Mouse (Mus musculus): ENCODE measurements around the gene E130218I03Rik. TPM values are rescaled to one million over a fixed set of nuclear protein-coding genes. Genes with fewer than 3 reads are reported as not detected.

Gene E130218I03Rik
- polyA plus RNA-seq, 1 experiment from 2014 or later = 0.43 TPM

DNA sequence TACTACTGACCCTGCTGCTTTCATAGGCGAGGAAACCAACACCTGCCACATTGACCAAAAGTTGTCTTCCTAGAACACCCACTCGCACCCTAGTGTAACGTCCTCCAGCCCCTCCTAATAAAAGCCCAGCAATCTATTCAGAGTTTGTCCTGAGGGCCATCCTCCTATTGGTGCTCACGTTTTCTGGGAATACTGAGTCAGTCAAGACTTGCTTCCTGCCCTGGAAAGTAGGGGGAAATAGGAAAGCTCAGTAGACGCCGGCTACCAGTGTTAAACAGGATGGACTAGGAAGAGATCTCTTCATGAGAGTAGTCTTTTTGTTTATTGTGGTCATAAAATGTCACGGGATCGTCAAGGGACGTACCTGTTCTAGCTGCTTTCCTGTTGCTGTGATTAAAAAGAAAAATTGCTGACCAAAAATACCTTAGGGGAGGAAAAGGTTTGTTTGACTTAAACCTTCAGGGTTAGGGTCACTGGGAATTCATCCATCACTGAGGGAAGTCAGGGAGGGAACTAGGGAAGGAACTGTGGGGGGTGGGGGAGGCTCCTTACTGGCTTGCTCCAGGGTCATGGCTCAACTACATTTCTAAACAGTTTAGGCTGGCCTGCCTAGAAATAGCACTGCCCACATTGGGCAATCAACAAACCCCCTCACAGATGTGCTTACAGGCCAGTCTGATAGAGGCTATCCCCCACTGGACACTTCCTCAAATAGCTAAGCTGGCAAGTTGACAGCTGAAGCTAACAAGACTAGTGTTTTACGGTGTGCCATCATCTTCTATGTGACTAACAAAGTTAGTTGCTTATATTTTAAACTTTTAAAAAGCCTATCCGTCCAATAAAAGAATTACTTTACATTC is 45.2 kb downstream of the E130218I03Rik start:
- 52% methylated on average over 11 of the region's 11 CpGs for WGBS
- no peak for DNase-seq
- no peak for ATAC-seq (ENCODE audit: low FRiP score, low TSS enrichment)
- Histone ChIP-seq H3K27ac (replicated peaks; ENCODE audit: low read depth, low read length) (peak overlapping the region; percentile 100), H3K9ac (replicated peaks; ENCODE audit: low read length) (peak overlapping the region; percentile 99), H3K9me3 (ENCODE audit: control insufficient read depth, low read length) (no peaks in the 10 kb centered on the region), H3K36me3 (ENCODE audit: control insufficient read depth, insufficient read depth, low read length) (peaks cover 9% of the 10 kb centered on the region), H3K4me2 (ENCODE audit: low read length) (peak overlapping the region; percentile 88), H3K4me1 (ENCODE audit: control insufficient read depth, insufficient read depth, low read length) (peaks cover 21% of the 10 kb centered on the region), H3K4me3 (replicated peaks; ENCODE audit: low read depth, low read length) (peak overlapping the region; percentile 100), H3K27me3 (ENCODE audit: control insufficient read depth, insufficient read depth, low read length) (no peaks in the 10 kb centered on the region)

DNA sequence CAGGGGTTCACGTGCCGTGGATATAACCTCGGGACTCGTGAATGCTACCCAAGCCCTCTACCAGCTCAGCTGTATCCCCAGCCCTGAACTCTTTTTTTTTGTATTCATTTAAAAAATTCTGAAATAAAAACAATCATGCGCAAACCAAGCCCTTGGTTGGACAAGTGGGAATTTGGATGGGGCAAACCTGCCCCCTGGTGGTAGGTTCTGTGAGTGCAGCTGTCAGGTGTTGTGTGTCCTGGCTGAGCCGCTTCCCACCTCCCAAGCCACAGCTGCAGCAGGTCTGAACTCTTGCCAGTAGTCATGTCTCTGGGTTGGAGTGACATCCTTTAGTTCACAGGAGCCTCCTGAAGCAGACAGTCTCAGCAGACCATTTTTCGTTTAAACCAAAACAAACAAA is 48.6 kb downstream of the E130218I03Rik start:
- H3K27ac ChIP-seq (replicated peaks; ENCODE audit: low read depth, low read length) = no peak overlapping the region
- no peak for ATAC-seq (ENCODE audit: low FRiP score, low TSS enrichment)
- WGBS = 20% methylated on average over 7 of the region's 7 CpGs
- DNase-seq = peak; percentile 87
- H3K4me2 ChIP-seq (ENCODE audit: low read length) = no peak overlapping the region
- H3K36me3 ChIP-seq (ENCODE audit: control insufficient read depth, insufficient read depth, low read length) = no peaks in the 10 kb centered on the region
- H3K4me1 ChIP-seq (ENCODE audit: control insufficient read depth, insufficient read depth, low read length) = peaks cover 11% of the 10 kb centered on the region; the same call in 1 of the 2 replicates
- no peak overlapping the region for H3K4me3 ChIP-seq (replicated peaks; ENCODE audit: low read depth, low read length)
- no peaks in the 10 kb centered on the region for H3K9me3 ChIP-seq (ENCODE audit: control insufficient read depth, low read length)
- H3K9ac ChIP-seq (replicated peaks; ENCODE audit: low read length) = no peak overlapping the region
- H3K27me3 ChIP-seq (ENCODE audit: control insufficient read depth, insufficient read depth, low read length) = no peaks in the 10 kb centered on the region

DNA sequence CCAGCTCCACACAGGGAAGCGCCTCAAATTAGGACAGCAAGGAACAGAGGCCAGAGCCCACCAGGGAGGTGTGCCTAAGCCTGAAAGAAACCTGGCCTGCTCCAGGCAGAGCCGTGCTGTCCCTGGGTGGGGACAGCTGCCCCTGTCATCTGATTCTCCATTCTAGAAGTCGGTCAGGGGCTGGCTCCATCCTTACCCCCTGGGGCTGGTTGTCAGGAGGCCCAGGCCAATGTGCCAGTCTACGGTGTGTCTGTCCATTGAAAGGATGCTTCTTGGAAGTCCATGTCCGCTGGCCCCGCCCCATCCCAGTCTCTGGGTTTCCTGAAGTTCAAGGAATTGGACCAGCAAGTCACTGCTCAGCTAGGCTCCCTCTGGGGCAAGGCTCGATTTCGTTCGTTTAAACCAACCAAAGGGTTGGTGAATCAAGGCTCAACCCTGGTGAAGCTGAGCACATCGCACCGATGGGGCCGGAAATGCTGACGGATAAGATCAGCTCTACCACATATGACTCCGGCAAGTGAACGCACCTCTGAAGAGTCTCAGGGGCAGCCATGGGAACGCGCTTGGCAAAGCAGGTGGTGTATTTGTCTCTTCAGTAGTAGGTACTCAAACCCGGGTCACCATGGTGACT is 49.7 kb downstream of the E130218I03Rik start:
- peaks cover 8% of the 10 kb centered on the region; the same call in 1 of the 2 replicates for H3K4me1 ChIP-seq (ENCODE audit: control insufficient read depth, insufficient read depth, low read length)
- no peak overlapping the region for H3K9ac ChIP-seq (replicated peaks; ENCODE audit: low read length)
- H3K9me3 ChIP-seq (ENCODE audit: control insufficient read depth, low read length) = no peaks in the 10 kb centered on the region
- WGBS = 72% methylated on average over 18 of the region's 18 CpGs
- H3K36me3 ChIP-seq (ENCODE audit: control insufficient read depth, insufficient read depth, low read length) = no peaks in the 10 kb centered on the region
- H3K4me3 ChIP-seq (replicated peaks; ENCODE audit: low read depth, low read length) = no peak overlapping the region
- no peak overlapping the region for H3K27ac ChIP-seq (replicated peaks; ENCODE audit: low read depth, low read length)
- ATAC-seq (ENCODE audit: low FRiP score, low TSS enrichment) (no peak), DNase-seq (no peak)
- H3K27me3 ChIP-seq (ENCODE audit: control insufficient read depth, insufficient read depth, low read length) = no peaks in the 10 kb centered on the region
- no peak overlapping the region for H3K4me2 ChIP-seq (ENCODE audit: low read length)

DNA sequence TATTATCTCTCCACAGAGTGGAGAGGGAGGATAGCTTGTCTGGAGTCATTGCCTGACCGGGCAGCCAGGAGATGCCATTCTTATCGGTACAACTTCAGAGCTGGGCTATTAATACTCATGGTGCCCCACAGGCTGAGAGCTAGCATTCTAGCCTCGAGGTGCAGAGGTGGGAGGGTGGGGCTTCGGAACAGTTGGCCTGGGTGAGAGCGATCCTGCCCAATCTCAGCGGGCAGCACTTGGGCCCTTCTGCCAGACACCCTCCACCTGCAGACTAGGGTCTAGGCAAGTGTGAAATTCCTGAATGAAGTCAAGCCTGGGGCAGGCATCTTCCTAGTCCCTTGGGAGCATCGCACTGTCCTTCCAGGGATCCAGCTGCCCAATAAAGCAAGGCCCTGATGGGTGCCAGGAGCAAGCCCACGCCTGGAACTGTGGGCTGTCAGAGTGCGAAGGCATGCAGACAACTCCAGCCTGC is 50.3 kb downstream of the E130218I03Rik start:
- Histone ChIP-seq H3K36me3 (ENCODE audit: control insufficient read depth, insufficient read depth, low read length) (no peaks in the 10 kb centered on the region), H3K4me1 (ENCODE audit: control insufficient read depth, insufficient read depth, low read length) (peaks cover 2% of the 10 kb centered on the region; the same call in 1 of the 2 replicates), H3K4me3 (replicated peaks; ENCODE audit: low read depth, low read length) (no peak overlapping the region), H3K27me3 (ENCODE audit: control insufficient read depth, insufficient read depth, low read length) (no peaks in the 10 kb centered on the region), H3K27ac (replicated peaks; ENCODE audit: low read depth, low read length) (no peak overlapping the region), H3K4me2 (ENCODE audit: low read length) (no peak overlapping the region), H3K9ac (replicated peaks; ENCODE audit: low read length) (no peak overlapping the region), H3K9me3 (ENCODE audit: control insufficient read depth, low read length) (no peaks in the 10 kb centered on the region)
- DNase-seq = no peak
- 81% methylated on average over 9 of the region's 9 CpGs for WGBS
- ATAC-seq (ENCODE audit: low FRiP score, low TSS enrichment) = no peak

Other genes starting within 250 kb of the E130218I03Rik start
- 46.6 and 48.2 TPM in 2 replicates for gene Dhdds, start 242.7 kb upstream of the E130218I03Rik start, polyA plus RNA-seq (2014; fragmentation: Nextera tagmentation; extraction: Ambion mirVana)
- gene Lin28a, start 224.8 kb upstream of the E130218I03Rik start, polyA plus RNA-seq (2014; fragmentation: Nextera tagmentation; extraction: Ambion mirVana) = 0.13 and 0.31 TPM in 2 replicates
- gene Zfp683, start 189.8 kb upstream of the E130218I03Rik start, polyA plus RNA-seq (2014; fragmentation: Nextera tagmentation; extraction: Ambion mirVana) = not detected in 2 replicates
- gene Crybg2, start 182.8 kb upstream of the E130218I03Rik start, polyA plus RNA-seq (2014; fragmentation: Nextera tagmentation; extraction: Ambion mirVana) = 1.8 and 2.3 TPM in 2 replicates
- gene Cd52, start 148.6 kb upstream of the E130218I03Rik start, polyA plus RNA-seq (2014; fragmentation: Nextera tagmentation; extraction: Ambion mirVana) = 1.8 and 4.5 TPM in 2 replicates
- 11.7 and 13.6 TPM in 2 replicates for gene Ubxn11, start 141.1 kb upstream of the E130218I03Rik start, polyA plus RNA-seq (2014; fragmentation: Nextera tagmentation; extraction: Ambion mirVana)
- 376 and 460 TPM in 2 replicates for gene Sh3bgrl3, start 114.9 kb upstream of the E130218I03Rik start, polyA plus RNA-seq (2014; fragmentation: Nextera tagmentation; extraction: Ambion mirVana)
- gene Cep85, start 56.5 kb upstream of the E130218I03Rik start, polyA plus RNA-seq (2014; fragmentation: Nextera tagmentation; extraction: Ambion mirVana) = 12.0 and 21.3 TPM in 2 replicates
- gene Gm7534, start 40.7 kb upstream of the E130218I03Rik start, polyA plus RNA-seq (2014; fragmentation: Nextera tagmentation; extraction: Ambion mirVana) = not detected in 2 replicates
- not detected in 2 replicates for gene Catsper4, start 16.3 kb upstream of the E130218I03Rik start, polyA plus RNA-seq (2014; fragmentation: Nextera tagmentation; extraction: Ambion mirVana)
- gene Cnksr1, start 5.3 kb upstream of the E130218I03Rik start, polyA plus RNA-seq (2014; fragmentation: Nextera tagmentation; extraction: Ambion mirVana) = 0.20 TPM in 1 of 2 replicates, not detected in the other
- gene Zfp593, start 1.9 kb downstream of the E130218I03Rik start, polyA plus RNA-seq (2014; fragmentation: Nextera tagmentation; extraction: Ambion mirVana) = 13.1 and 14.2 TPM in 2 replicates
- 0.49 TPM in 1 of 2 replicates, not detected in the other for gene Gm30191, start 3.3 kb downstream of the E130218I03Rik start, polyA plus RNA-seq (2014; fragmentation: Nextera tagmentation; extraction: Ambion mirVana)
- gene Grrp1, start 10.4 kb downstream of the E130218I03Rik start, polyA plus RNA-seq (2014; fragmentation: Nextera tagmentation; extraction: Ambion mirVana) = 11.1 and 17.6 TPM in 2 replicates
- gene Pdik1l, start 44.2 kb downstream of the E130218I03Rik start, polyA plus RNA-seq (2014; fragmentation: Nextera tagmentation; extraction: Ambion mirVana) = 41.0 and 48.6 TPM in 2 replicates
- 0.11 TPM in 1 of 2 replicates, not detected in the other for gene Trim63, start 71.5 kb downstream of the E130218I03Rik start, polyA plus RNA-seq (2014; fragmentation: Nextera tagmentation; extraction: Ambion mirVana)
- 0.11 TPM in 1 of 2 replicates, not detected in the other for gene Slc30a2, start 99.5 kb downstream of the E130218I03Rik start, polyA plus RNA-seq (2014; fragmentation: Nextera tagmentation; extraction: Ambion mirVana)
- gene Extl1, start 140.2 kb downstream of the E130218I03Rik start, polyA plus RNA-seq (2014; fragmentation: Nextera tagmentation; extraction: Ambion mirVana) = 0.28 and 0.53 TPM in 2 replicates
- gene Pafah2, start 152.7 kb downstream of the E130218I03Rik start, polyA plus RNA-seq (2014; fragmentation: Nextera tagmentation; extraction: Ambion mirVana) = 5.0 and 6.9 TPM in 2 replicates
- gene Stmn1, start 224.7 kb downstream of the E130218I03Rik start, polyA plus RNA-seq (2014; fragmentation: Nextera tagmentation; extraction: Ambion mirVana) = 6,974 and 7,359 TPM in 2 replicates